Mouse (Mus musculus) lung, embryonic 14.5 days (tissue): ENCODE data around the gene Zfp174. TPM values are rescaled to one million over a fixed set of nuclear protein-coding genes. Genes with fewer than 3 reads are reported as not detected.

Experiments used
- ATAC-seq: fragments of 200-750 bp; cut with Nextera tagmentation; 2 replicates; pipeline ENCODE4 v1.8.0; 2017; ENCODE audit warnings: mild to moderate bottlenecking, moderate TSS enrichment, moderate library complexity; ENCODE audit not compliant: insufficient read depth
- DNase-seq: peaks from one replicate; pipeline ENCODE4 v3.0.0-alpha.2; 2015
- H3K27ac ChIP-seq: fragments of 300-500 bp; sonication (generic); 2 replicates; pipeline ENCODE4 v1.5.1; 2014; ENCODE audit warnings: low read depth, mild to moderate bottlenecking, moderate library complexity
- H3K27me3 ChIP-seq: fragments of 300-500 bp; sonication (generic); 2 replicates; pipeline ENCODE4 v1.6.1; 2014; ENCODE audit warnings: low read length, control low read depth; ENCODE audit not compliant: insufficient read depth
- H3K36me3 ChIP-seq: fragments of 300-500 bp; sonication (generic); 2 replicates; pipeline ENCODE4 v1.6.1; 2014; ENCODE audit warnings: control low read depth; ENCODE audit not compliant: insufficient read depth
- H3K4me1 ChIP-seq: fragments of 300-500 bp; sonication (generic); 2 replicates; pipeline ENCODE4 v1.6.1; 2014; ENCODE audit warnings: antibody characterized with exemption, control low read depth; ENCODE audit not compliant: insufficient read depth
- H3K4me2 ChIP-seq: fragments of 300-500 bp; sonication (generic); 2 replicates; pipeline ENCODE4 v1.6.1; 2014; ENCODE audit warnings: mild to moderate bottlenecking
- H3K4me3 ChIP-seq: fragments of 300-500 bp; sonication (generic); 2 replicates; pipeline ENCODE4 v1.5.1; 2014; ENCODE audit warnings: low read depth, low read length
- H3K9ac ChIP-seq: fragments of 300-500 bp; sonication (generic); 2 replicates; pipeline ENCODE4 v1.6.1; 2014
- H3K9me3 ChIP-seq: fragments of 300-500 bp; sonication (generic); 2 replicates; pipeline ENCODE4 v1.6.1; 2016; ENCODE audit warnings: low read depth, low read length, control low read depth
- CTCF ChIP-seq: IDR thresholded peaks from 2 replicates; pipeline ENCODE4 v1.5.1; 2016; ENCODE audit warnings: antibody characterized with exemption, low read depth
- WGBS: fragments of 180-500 bp; shearing (Covaris S2); extraction: QIAGEN DNeasy Blood & Tissue Kit; methylation state at CpG from one replicate; pipeline ENCODE4 v1.1.7; 2014; 5-methylcytosine and 5-hydroxymethylcytosine counted together
- polyA plus RNA-seq: library from polyadenylated mRNA; unstranded; fragments of >200 nt; fragmentation: Nextera tagmentation; extraction: Ambion mirVana; gene quantifications from 2 replicates; pipeline ENCODE4 v1.2.1, GENCODE M21; 2014

Zfp174 gene
- polyA plus RNA-seq, 1 experiment from 2014 or later = 1.2 TPM

DNA sequence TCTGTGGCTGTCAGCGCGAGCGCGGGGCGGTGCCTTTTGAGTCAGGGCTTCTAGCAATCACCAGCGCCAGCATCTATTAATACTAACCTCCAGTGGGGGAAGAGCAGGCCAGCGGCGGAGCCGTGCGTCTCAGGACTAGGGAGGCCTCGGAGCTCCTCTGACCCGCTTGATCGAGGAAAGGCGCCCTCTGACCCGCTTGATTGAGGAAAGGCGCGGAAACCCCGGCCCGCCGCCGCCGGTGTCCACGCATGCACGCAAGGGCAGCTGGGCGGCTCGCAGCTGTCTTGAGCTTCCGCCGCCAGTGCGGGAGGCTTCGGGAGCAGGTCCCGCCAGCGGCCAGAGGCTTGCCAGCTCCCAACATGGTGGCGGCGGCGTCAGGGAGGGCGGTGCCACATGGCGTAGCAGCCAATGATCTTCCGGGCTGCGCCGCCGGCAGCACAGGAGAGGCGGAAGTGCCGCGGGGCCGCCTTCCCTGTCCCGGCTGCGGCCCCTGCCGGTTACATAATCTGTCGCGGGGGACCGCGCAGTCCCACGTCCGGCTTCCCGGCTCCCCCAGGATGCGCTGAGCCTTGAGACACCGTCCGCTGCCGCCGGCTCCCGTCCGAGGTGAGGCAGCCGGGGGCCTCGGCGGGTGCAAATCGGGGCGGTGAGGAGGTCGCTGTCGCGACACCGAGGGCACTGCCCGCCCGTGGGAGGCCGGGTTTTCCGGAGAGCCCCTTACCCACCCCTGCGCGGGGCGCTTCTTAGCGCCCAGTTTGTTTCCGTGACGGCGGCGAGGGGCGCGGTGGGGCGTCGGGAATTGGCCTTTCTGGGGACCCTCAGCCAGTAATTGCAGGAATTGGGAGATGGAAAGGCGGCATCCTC lies 37.4 kb downstream of the Zfp174 start, which contains the start of the genes Zfp597 and Gm20695:
Gene Zfp597 (minus strand): TSS at position 361 of the 864 bp plus-strand sequence.
Gene Gm20695 (plus strand): TSS at position 448 of the 864 bp plus-strand sequence.
- Histone ChIP-seq H3K9me3 (no peaks in the 10 kb centered on the region), H3K4me3 (peak within 1 kb of the TSS; percentile 79), H3K9ac (peak within 1 kb of the TSS; percentile 89), H3K27ac (peak within 1 kb of the TSS; percentile 92), H3K27me3 (no peaks in the 10 kb centered on the region), H3K4me2 (peak within 1 kb of the TSS; percentile 79), H3K4me1 (peaks cover 6% of the 10 kb centered on the region; the same call in 1 of the 2 replicates), H3K36me3 (0 out of 2 replicates have a peak, but pooled peaks cover 2% of the 10 kb centered on the region)
- under 1% methylated on average over 88 of the region's 88 CpGs for WGBS
- ATAC-seq (peak; percentile 99), DNase-seq (peak; percentile 97)
- TF ChIP-seq CTCF = peak; percentile 38

DNA sequence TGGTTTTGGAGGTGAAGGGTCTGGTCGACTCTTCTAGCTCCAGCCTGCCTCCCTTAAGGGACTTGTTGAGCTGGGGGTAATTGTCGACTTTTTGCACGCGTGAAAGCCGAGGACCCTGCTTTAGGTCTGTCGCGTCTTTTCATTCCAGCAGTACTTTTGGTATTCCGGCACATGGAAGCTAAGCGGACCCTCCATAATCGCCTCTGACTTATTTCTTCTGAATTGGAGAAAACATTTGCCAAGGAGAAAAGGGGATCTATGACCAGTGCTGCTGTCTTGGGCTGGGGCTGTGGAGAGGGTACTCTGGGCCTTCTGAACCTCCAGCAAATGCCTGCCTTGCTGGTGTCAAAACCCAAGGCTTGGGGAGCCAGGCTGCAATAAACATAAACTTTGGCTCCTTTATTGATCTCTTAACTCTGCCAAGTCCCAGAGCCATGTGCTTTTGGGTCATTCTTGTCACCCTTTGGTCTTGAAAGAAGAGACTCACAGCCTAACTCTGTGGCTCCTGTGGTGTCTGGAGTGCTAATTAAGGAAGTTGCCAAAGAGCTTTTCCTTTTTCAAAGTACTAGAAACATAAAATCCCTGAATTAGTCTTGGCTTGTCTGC lies 38.1 kb downstream of the Zfp174 start:
- H3K4me3 ChIP-seq = peak overlapping the region; percentile 79
- DNase-seq = peak; percentile 28
- ATAC-seq = no peak; the same call in 1 of the 2 replicates
- TF ChIP-seq CTCF = no peak
- no peaks in the 10 kb centered on the region for H3K27me3 ChIP-seq
- H3K9ac ChIP-seq = peak overlapping the region; percentile 89
- peak overlapping the region; percentile 79 for H3K27ac ChIP-seq
- H3K4me1 ChIP-seq = peaks cover 6% of the 10 kb centered on the region; the same call in 1 of the 2 replicates
- H3K4me2 ChIP-seq = peak overlapping the region; percentile 79
- no peaks in the 10 kb centered on the region for H3K9me3 ChIP-seq
- 3% methylated on average over 10 of the region's 10 CpGs for WGBS
- H3K36me3 ChIP-seq = 0 out of 2 replicates have a peak, but pooled peaks cover 2% of the 10 kb centered on the region

DNA sequence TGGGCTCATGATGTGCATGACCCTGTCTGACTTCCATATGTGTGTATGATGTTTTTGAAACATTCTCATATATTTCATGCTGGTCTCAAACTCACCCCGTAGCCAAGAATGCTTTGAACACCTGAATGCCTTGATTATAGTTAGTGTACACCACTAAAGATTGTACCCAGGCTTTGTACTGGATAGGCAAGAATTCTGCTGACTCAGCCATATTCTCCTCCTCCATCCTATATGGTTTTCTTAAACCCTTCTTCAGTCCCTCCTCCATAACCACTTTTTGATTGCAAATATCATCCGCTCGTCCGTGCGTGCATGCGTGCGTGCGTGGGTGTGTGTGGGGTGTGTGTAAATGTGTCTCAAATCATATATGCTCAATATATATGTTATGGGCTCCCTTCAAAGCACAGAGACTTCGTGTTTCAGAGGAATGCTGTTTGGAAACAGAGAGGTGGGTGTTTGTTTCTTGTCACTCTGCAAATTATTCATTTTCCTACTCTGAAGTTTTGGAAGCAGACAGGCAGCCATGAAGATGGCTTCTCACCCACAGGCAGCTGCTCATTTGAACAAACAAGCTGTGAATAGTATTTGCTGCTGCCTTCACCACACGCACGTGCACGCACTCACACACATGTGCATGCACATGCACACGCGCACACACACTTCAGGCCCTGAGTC lies 44.7 kb downstream of the Zfp174 start:
- Histone ChIP-seq H3K9me3 (no peaks in the 10 kb centered on the region), H3K36me3 (peaks cover 8% of the 10 kb centered on the region; the same call in 1 of the 2 replicates), H3K4me1 (no peaks in the 10 kb centered on the region), H3K4me3 (no peak overlapping the region), H3K27me3 (no peaks in the 10 kb centered on the region), H3K9ac (no peak overlapping the region), H3K27ac (no peak overlapping the region), H3K4me2 (no peak overlapping the region)
- TF ChIP-seq CTCF = no peak
- WGBS = 89% methylated on average over 14 of the region's 14 CpGs
- ATAC-seq = no peak
- no peak for DNase-seq

DNA sequence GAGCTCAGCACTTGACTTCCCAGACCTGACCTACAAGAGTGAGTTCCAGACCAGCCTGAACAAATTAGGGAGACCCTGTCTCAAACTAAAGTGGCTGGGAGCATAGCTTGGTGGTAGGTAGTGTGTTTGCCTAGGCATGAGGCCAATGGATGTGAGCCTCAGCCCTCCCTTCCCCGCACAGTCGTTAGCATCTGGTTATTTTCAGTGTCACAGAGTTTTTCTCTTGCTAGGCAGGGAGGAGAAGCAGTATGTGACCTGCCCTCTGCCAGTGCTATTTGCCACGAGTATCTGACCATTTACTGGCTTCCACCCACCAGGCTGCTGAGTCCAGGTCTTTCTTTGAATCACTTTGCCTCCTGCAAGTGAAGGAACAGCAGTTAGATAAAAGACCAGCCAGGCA lies 46.7 kb downstream of the Zfp174 start:
- TF ChIP-seq CTCF = no peak
- H3K36me3 ChIP-seq = peaks cover 26% of the 10 kb centered on the region
- H3K4me2 ChIP-seq = no peak overlapping the region
- no peaks in the 10 kb centered on the region for H3K27me3 ChIP-seq
- H3K4me3 ChIP-seq = no peak overlapping the region
- no peak overlapping the region for H3K9ac ChIP-seq
- no peak overlapping the region for H3K27ac ChIP-seq
- WGBS = 65% methylated on average over 3 of the region's 3 CpGs
- ATAC-seq (no peak; the same call in 1 of the 2 replicates), DNase-seq (no peak)
- no peaks in the 10 kb centered on the region for H3K4me1 ChIP-seq
- H3K9me3 ChIP-seq = no peaks in the 10 kb centered on the region

DNA sequence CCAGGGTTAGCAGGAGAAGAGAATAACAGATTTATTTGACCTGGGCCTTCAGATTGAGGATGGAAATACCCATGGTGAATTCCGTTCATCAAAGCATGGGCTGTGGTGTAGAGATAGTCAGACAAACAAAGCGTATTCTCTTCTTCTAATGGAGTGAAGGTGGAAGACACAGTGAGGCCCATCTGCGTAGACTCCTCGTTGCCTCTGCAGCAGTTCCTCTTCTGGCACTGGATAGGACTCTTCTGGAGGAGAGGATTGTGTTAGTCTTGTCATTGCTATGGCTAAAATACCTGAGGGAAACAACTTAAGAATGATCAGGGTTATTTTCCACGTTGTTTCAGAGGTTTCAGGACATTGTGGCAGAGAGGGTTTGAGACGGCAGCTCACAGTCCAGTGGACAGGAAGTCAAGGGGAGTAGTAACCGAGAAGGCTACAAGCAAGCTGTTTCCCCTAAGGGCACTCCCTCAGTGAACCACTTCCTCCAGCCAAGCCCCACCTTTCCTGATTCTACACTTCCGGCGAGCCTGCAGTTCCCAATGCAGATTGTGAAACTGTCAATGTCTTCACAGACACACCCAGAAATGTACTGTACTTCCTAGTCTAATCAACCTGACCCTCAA lies 48.2 kb downstream of the Zfp174 start:
- H3K4me3 ChIP-seq = no peak overlapping the region
- peaks cover 39% of the 10 kb centered on the region for H3K36me3 ChIP-seq
- H3K4me2 ChIP-seq = no peak overlapping the region
- H3K4me1 ChIP-seq = no peaks in the 10 kb centered on the region
- 0 out of 2 replicates have a peak, but pooled peaks have one; percentile 21 for ATAC-seq
- DNase-seq = peak; percentile 41
- WGBS = 69% methylated on average over 9 of the region's 9 CpGs
- H3K27me3 ChIP-seq = no peaks in the 10 kb centered on the region
- no peaks in the 10 kb centered on the region for H3K9me3 ChIP-seq
- peak overlapping the region; percentile 15 for H3K27ac ChIP-seq
- TF ChIP-seq CTCF = no peak
- no peak overlapping the region for H3K9ac ChIP-seq

DNA sequence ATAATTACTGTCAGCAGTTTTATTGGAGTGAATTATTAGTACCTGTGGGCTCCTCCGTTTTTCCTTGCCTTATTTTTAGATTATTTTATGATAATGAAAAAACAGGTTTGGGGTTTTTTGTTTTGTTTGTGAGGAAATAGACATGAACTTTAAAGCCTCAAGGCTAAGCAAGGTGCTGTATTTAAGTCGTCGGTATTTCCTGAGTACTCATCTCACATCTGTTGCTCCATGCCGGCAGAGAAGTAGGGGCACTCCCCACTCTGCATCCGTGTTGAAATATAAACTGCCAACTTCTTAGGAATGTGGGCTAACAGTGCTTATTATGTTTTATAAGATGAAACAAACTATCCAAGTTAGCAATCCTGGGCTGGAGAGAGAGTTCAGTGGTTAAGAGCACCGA lies 49.0 kb downstream of the Zfp174 start:
- Histone ChIP-seq H3K9ac (no peak overlapping the region), H3K9me3 (no peaks in the 10 kb centered on the region), H3K4me3 (no peak overlapping the region), H3K36me3 (peaks cover 47% of the 10 kb centered on the region), H3K4me2 (no peak overlapping the region), H3K27me3 (no peaks in the 10 kb centered on the region), H3K4me1 (no peaks in the 10 kb centered on the region), H3K27ac (no peak overlapping the region)
- DNase-seq (no peak), ATAC-seq (no peak)
- 74% methylated on average over 6 of the region's 6 CpGs for WGBS
- TF ChIP-seq CTCF = no peak
